Mouse (Mus musculus): ENCODE measurements at regions not wholly inside any gene's neighbourhood (a gene's known extent, or its start where the extent isn't known, plus 50 kb on each side); places are given as distances from the start of the nearest gene placed in this dataset.

- Histone ChIP-seq H3K4me1 (ENCODE audit: control insufficient read depth, insufficient read depth, insufficient read length, low read length) (no peaks in the 10 kb centered on the region), H3K4me3 (ENCODE audit: insufficient read depth, low read depth, low read length) (no peak overlapping the region), H3K27ac (replicated peaks; ENCODE audit: low read depth, low read length) (no peak overlapping the region)
Measured at GRCm38 (mm10) chr6:127207308-127207707, 55.3 kb upstream of the Ccnd2 start.

- no peaks in the 10 kb centered on the region for H3K4me1 ChIP-seq (ENCODE audit: control insufficient read depth, insufficient read depth, insufficient read length, low read length)
- H3K27ac ChIP-seq (replicated peaks; ENCODE audit: low read depth, low read length): no peak overlapping the region
- no peak overlapping the region for H3K4me3 ChIP-seq (ENCODE audit: insufficient read depth, low read depth, low read length)
Measured at GRCm38 (mm10) chr6:127213355-127213754, 61.4 kb upstream of the Ccnd2 start.

- Histone ChIP-seq H3K4me1 (ENCODE audit: control insufficient read depth, insufficient read depth, insufficient read length, low read length) (no peaks in the 10 kb centered on the region), H3K27ac (replicated peaks; ENCODE audit: low read depth, low read length) (no peak overlapping the region), H3K4me3 (ENCODE audit: insufficient read depth, low read depth, low read length) (no peak overlapping the region)
Measured at GRCm38 (mm10) chr6:127215915-127216314, 63.9 kb upstream of the Ccnd2 start.

- Histone ChIP-seq H3K27ac (replicated peaks; ENCODE audit: low read depth, low read length) (no peak overlapping the region), H3K4me3 (ENCODE audit: insufficient read depth, low read depth, low read length) (no peak overlapping the region), H3K4me1 (ENCODE audit: control insufficient read depth, insufficient read depth, insufficient read length, low read length) (no peaks in the 10 kb centered on the region)
Measured at GRCm38 (mm10) chr6:127218634-127219445, 66.8 kb upstream of the Ccnd2 start.

- no peaks in the 10 kb centered on the region for H3K4me1 ChIP-seq (ENCODE audit: control insufficient read depth, insufficient read depth, insufficient read length, low read length)
- H3K27ac ChIP-seq (replicated peaks; ENCODE audit: low read depth, low read length): no peak overlapping the region
- H3K4me3 ChIP-seq (ENCODE audit: insufficient read depth, low read depth, low read length): no peak overlapping the region
Measured at GRCm38 (mm10) chr6:127219446-127219802, 67.4 kb upstream of the Ccnd2 start.

- Histone ChIP-seq H3K27ac (replicated peaks; ENCODE audit: low read depth, low read length) (no peak overlapping the region), H3K4me1 (ENCODE audit: control insufficient read depth, insufficient read depth, insufficient read length, low read length) (no peaks in the 10 kb centered on the region), H3K4me3 (ENCODE audit: insufficient read depth, low read depth, low read length) (no peak overlapping the region)
Measured at GRCm38 (mm10) chr6:127226242-127226983, 74.4 kb upstream of the Ccnd2 start.

GRCm38 (mm10) chr6:127236510-127237109, 84.6 kb upstream of the Ccnd2 start:
- Histone ChIP-seq H3K27ac (replicated peaks; ENCODE audit: low read depth, low read length) (no peak overlapping the region), H3K4me1 (ENCODE audit: control insufficient read depth, insufficient read depth, insufficient read length, low read length) (no peaks in the 10 kb centered on the region), H3K4me3 (ENCODE audit: insufficient read depth, low read depth, low read length) (no peak overlapping the region)

- H3K27ac ChIP-seq (replicated peaks; ENCODE audit: low read depth, low read length): no peak overlapping the region
Measured at GRCm38 (mm10) chr6:127237168-127237567, 85.2 kb upstream of the Ccnd2 start.

GRCm38 (mm10) chr6:127239529-127240471, 87.8 kb upstream of the Ccnd2 start:
- no peak overlapping the region for H3K27ac ChIP-seq (replicated peaks; ENCODE audit: low read depth, low read length)
- no peak overlapping the region for H3K4me3 ChIP-seq (ENCODE audit: insufficient read depth, low read depth, low read length)
- no peaks in the 10 kb centered on the region for H3K4me1 ChIP-seq (ENCODE audit: control insufficient read depth, insufficient read depth, insufficient read length, low read length)

More at GRCm38 (mm10) chr6:127237168-127237567, 85.2 kb upstream of the Ccnd2 start:
- H3K4me3 ChIP-seq (ENCODE audit: insufficient read depth, low read depth, low read length): no peak overlapping the region
- no peaks in the 10 kb centered on the region for H3K4me1 ChIP-seq (ENCODE audit: control insufficient read depth, insufficient read depth, insufficient read length, low read length)

- no peaks in the 10 kb centered on the region for H3K4me1 ChIP-seq (ENCODE audit: control insufficient read depth, insufficient read depth, insufficient read length, low read length)
- H3K27ac ChIP-seq (replicated peaks; ENCODE audit: low read depth, low read length): no peak overlapping the region
- no peak overlapping the region for H3K4me3 ChIP-seq (ENCODE audit: insufficient read depth, low read depth, low read length)
Measured at GRCm38 (mm10) chr6:127240472-127241375, 88.7 kb upstream of the Ccnd2 start.

- Histone ChIP-seq H3K4me3 (ENCODE audit: insufficient read depth, low read depth, low read length) (no peak overlapping the region), H3K4me1 (ENCODE audit: control insufficient read depth, insufficient read depth, insufficient read length, low read length) (no peaks in the 10 kb centered on the region), H3K27ac (replicated peaks; ENCODE audit: low read depth, low read length) (no peak overlapping the region)
Measured at GRCm38 (mm10) chr6:127241693-127242425, 89.9 kb upstream of the Ccnd2 start.

- H3K4me1 ChIP-seq (ENCODE audit: control insufficient read depth, insufficient read depth, insufficient read length, low read length): peaks cover under 1% of the 10 kb centered on the region; the same call in 1 of the 2 replicates
- H3K4me3 ChIP-seq (ENCODE audit: insufficient read depth, low read depth, low read length): no peak overlapping the region
- no peak overlapping the region for H3K27ac ChIP-seq (replicated peaks; ENCODE audit: low read depth, low read length)
Measured at GRCm38 (mm10) chr6:127243032-127243431, 91.0 kb upstream of the Ccnd2 start.

- Histone ChIP-seq H3K4me1 (ENCODE audit: control insufficient read depth, insufficient read depth, insufficient read length, low read length) (peaks cover 5% of the 10 kb centered on the region; the same call in 1 of the 2 replicates), H3K27ac (replicated peaks; ENCODE audit: low read depth, low read length) (peak overlapping the region; percentile 82), H3K4me3 (ENCODE audit: insufficient read depth, low read depth, low read length) (peak overlapping the region; percentile 39)
Measured at GRCm38 (mm10) chr6:127245814-127246440, 93.9 kb upstream of the Ccnd2 start.
